Mouse (Mus musculus) heart, embryonic 14.5 days (tissue): ENCODE measurements around the gene Wnt7b. TPM values are rescaled to one million over a fixed set of nuclear protein-coding genes. Genes with fewer than 3 reads are reported as not detected.

Source experiments
- ATAC-seq: fragments of 200-750 bp; cut with Nextera tagmentation; 2 replicates; pipeline ENCODE4 v1.8.0; 2017; ENCODE audit warnings: low read depth, moderate TSS enrichment; ENCODE audit not compliant: insufficient number of reproducible peaks, insufficient read depth, low FRiP score
- H3K27ac ChIP-seq, 2 experiments: fragments of 200-500 bp in 1 of 2; fragments of 300-500 bp in 1 of 2; sonication (generic) in 1 of 2; replicated peaks in 1 of 2; 2 replicates each; pipeline ENCODE4 v1.5.1; 2012 to 2014; ENCODE audit warnings: low read depth in 2 of 2, low read length in 2 of 2, control low read depth in 1 of 2, mild to moderate bottlenecking in 1 of 2, mixed read lengths in 1 of 2; ENCODE audit not compliant: control insufficient read depth in 1 of 2, insufficient read depth in 1 of 2
- H3K27me3 ChIP-seq: fragments of 300-500 bp; sonication (generic); 2 replicates; pipeline ENCODE4 v1.6.1; 2014; ENCODE audit warnings: mild to moderate bottlenecking, low read length, control low read depth; ENCODE audit not compliant: control insufficient read depth, insufficient read depth
- H3K36me3 ChIP-seq: fragments of 300-500 bp; sonication (generic); 2 replicates; pipeline ENCODE4 v1.6.1; 2014; ENCODE audit warnings: mild to moderate bottlenecking, control low read depth, low read length, mixed read lengths; ENCODE audit not compliant: control insufficient read depth, insufficient read depth
- H3K4me1 ChIP-seq, 2 experiments: fragments of 200-500 bp in 1 of 2; fragments of 300-500 bp in 1 of 2; sonication (generic) in 1 of 2; 2 replicates each; pipeline ENCODE4 v1.6.1; 2012 to 2014; ENCODE audit warnings: low read length in 2 of 2, control low read depth in 1 of 2, mixed read lengths in 1 of 2; ENCODE audit not compliant: control insufficient read depth in 2 of 2, insufficient read depth in 2 of 2
- H3K4me2 ChIP-seq: fragments of 300-500 bp; sonication (generic); 2 replicates; pipeline ENCODE4 v1.6.1; 2014; ENCODE audit warnings: mild to moderate bottlenecking, low read length
- H3K4me3 ChIP-seq, 2 experiments: fragments of 200-500 bp in 1 of 2; fragments of 300-500 bp in 1 of 2; sonication (generic) in 1 of 2; 2 replicates each; pipeline ENCODE4 v1.5.1; 2012 to 2014; ENCODE audit warnings: low read length in 2 of 2, mild to moderate bottlenecking in 2 of 2, control low read depth in 1 of 2, low read depth in 1 of 2, moderate library complexity in 1 of 2; ENCODE audit not compliant: control insufficient read depth in 1 of 2, insufficient read depth in 1 of 2
- H3K9ac ChIP-seq: fragments of 300-500 bp; sonication (generic); 2 replicates; pipeline ENCODE4 v1.6.1; 2014; ENCODE audit warnings: mild to moderate bottlenecking, low read length
- H3K9me3 ChIP-seq: fragments of 300-500 bp; sonication (generic); 2 replicates; pipeline ENCODE4 v1.6.1; 2016; ENCODE audit warnings: low read length, control low read depth; ENCODE audit not compliant: control insufficient read depth
- WGBS: fragments of 180-500 bp; shearing (Covaris S2); extraction: QIAGEN DNeasy Blood & Tissue Kit; methylation state at CpG from one replicate; pipeline ENCODE4 v1.1.7; 2014; 5-methylcytosine and 5-hydroxymethylcytosine counted together
- polyA plus RNA-seq: library from polyadenylated mRNA; unstranded; fragments of >200 nt; fragmentation: Nextera tagmentation; extraction: Ambion mirVana; gene quantifications from 2 replicates; pipeline ENCODE4 v1.2.1, GENCODE M21; 2014

The Wnt7b gene
- polyA plus RNA-seq, 1 experiment from 2014 or later, result 0.41 TPM

- 60% methylated on average over 3 of the region's 3 CpGs for WGBS
- Histone ChIP-seq H3K27ac (no peak overlapping the region), H3K9ac (no peak overlapping the region), H3K4me3 (no peak overlapping the region), H3K4me1 (no peaks in the 10 kb centered on the region), H3K4me2 (no peak overlapping the region), H3K9me3 (no peaks in the 10 kb centered on the region), H3K27me3 (peaks cover 11% of the 10 kb centered on the region), H3K36me3 (no peaks in the 10 kb centered on the region)
- no peak for ATAC-seq
These were observed 13.9 kb downstream of the Wnt7b start for GRCm38 (mm10) chr15:85568402-85568801.

GRCm38 (mm10) chr15:85564966-85565365 is 17.3 kb downstream of the Wnt7b start:
- H3K27me3 ChIP-seq, result no peaks in the 10 kb centered on the region

GRCm38 (mm10) chr15:85564034-85564769 is 18.1 kb downstream of the Wnt7b start:
- no peak overlapping the region for H3K27ac ChIP-seq

More at GRCm38 (mm10) chr15:85564966-85565365, 17.3 kb downstream of the Wnt7b start:
- WGBS, result 89% methylated on average over 5 of the region's 5 CpGs
- no peak for ATAC-seq
- no peak overlapping the region for H3K4me3 ChIP-seq
- no peaks in the 10 kb centered on the region for H3K36me3 ChIP-seq
- H3K4me2 ChIP-seq, result no peak overlapping the region
- H3K9me3 ChIP-seq, result peaks cover 12% of the 10 kb centered on the region
- no peak overlapping the region for H3K9ac ChIP-seq
- no peaks in the 10 kb centered on the region for H3K4me1 ChIP-seq
- no peak overlapping the region for H3K27ac ChIP-seq

GRCm38 (mm10) chr15:85561953-85562352 is 20.3 kb downstream of the Wnt7b start:
- WGBS, result 76% methylated on average over 12 of the region's 12 CpGs
- Histone ChIP-seq H3K4me2 (no peak overlapping the region), H3K36me3 (no peaks in the 10 kb centered on the region), H3K4me3 (no peak overlapping the region), H3K27ac (no peak overlapping the region), H3K9me3 (peaks cover 12% of the 10 kb centered on the region), H3K27me3 (no peaks in the 10 kb centered on the region), H3K9ac (no peak overlapping the region), H3K4me1 (no peaks in the 10 kb centered on the region)
- no peak for ATAC-seq

More at GRCm38 (mm10) chr15:85564034-85564769, 18.1 kb downstream of the Wnt7b start:
- WGBS, result 72% methylated on average over 13 of the region's 13 CpGs
- ATAC-seq, result no peak
- Histone ChIP-seq H3K9me3 (peaks cover 12% of the 10 kb centered on the region), H3K4me3 (no peak overlapping the region), H3K27me3 (no peaks in the 10 kb centered on the region), H3K36me3 (no peaks in the 10 kb centered on the region), H3K9ac (no peak overlapping the region), H3K4me1 (no peaks in the 10 kb centered on the region), H3K4me2 (no peak overlapping the region)

- Histone ChIP-seq H3K9ac (no peak overlapping the region), H3K4me3 (no peak overlapping the region), H3K27ac (no peak overlapping the region), H3K9me3 (peaks cover 12% of the 10 kb centered on the region), H3K4me1 (no peaks in the 10 kb centered on the region), H3K36me3 (no peaks in the 10 kb centered on the region), H3K4me2 (no peak overlapping the region), H3K27me3 (no peaks in the 10 kb centered on the region; the same call in 1 of the 2 replicates)
- 68% methylated on average over 11 of the region's 11 CpGs for WGBS
- no peak for ATAC-seq
These were observed 21.4 kb downstream of the Wnt7b start for GRCm38 (mm10) chr15:85560830-85561229.

- Histone ChIP-seq H3K36me3 (no peaks in the 10 kb centered on the region), H3K4me1 (no peaks in the 10 kb centered on the region), H3K4me2 (no peak overlapping the region), H3K9me3 (peaks cover 12% of the 10 kb centered on the region), H3K27me3 (no peaks in the 10 kb centered on the region; the same call in 1 of the 2 replicates), H3K27ac (no peak overlapping the region), H3K9ac (no peak overlapping the region), H3K4me3 (no peak overlapping the region)
- WGBS, result 87% methylated on average over 25 of the region's 25 CpGs
- no peak for ATAC-seq
These were observed 23.3 kb downstream of the Wnt7b start for GRCm38 (mm10) chr15:85558840-85559540.

- Histone ChIP-seq H3K4me3 (no peak overlapping the region), H3K4me2 (no peak overlapping the region), H3K4me1 (no peaks in the 10 kb centered on the region; a peak in 1 of 4 replicates), H3K27ac (no peak overlapping the region), H3K9me3 (no peaks in the 10 kb centered on the region), H3K9ac (no peak overlapping the region), H3K27me3 (no peaks in the 10 kb centered on the region; the same call in 1 of the 2 replicates), H3K36me3 (no peaks in the 10 kb centered on the region)
- no peak for ATAC-seq
- WGBS, result 59% methylated on average over 10 of the region's 10 CpGs
These were observed 26.5 kb downstream of the Wnt7b start for GRCm38 (mm10) chr15:85555799-85556198.
